Mouse (Mus musculus) cerebellum, postnatal 14 days (tissue): ENCODE data around the gene Steap2.

Source experiments
- DNase-seq, 2 experiments: peaks; one replicate each; pipeline ENCODE4 v3.0.0; 2021; ENCODE audit warnings: mixed read lengths in 2 of 2

Steap2 gene

DNA sequence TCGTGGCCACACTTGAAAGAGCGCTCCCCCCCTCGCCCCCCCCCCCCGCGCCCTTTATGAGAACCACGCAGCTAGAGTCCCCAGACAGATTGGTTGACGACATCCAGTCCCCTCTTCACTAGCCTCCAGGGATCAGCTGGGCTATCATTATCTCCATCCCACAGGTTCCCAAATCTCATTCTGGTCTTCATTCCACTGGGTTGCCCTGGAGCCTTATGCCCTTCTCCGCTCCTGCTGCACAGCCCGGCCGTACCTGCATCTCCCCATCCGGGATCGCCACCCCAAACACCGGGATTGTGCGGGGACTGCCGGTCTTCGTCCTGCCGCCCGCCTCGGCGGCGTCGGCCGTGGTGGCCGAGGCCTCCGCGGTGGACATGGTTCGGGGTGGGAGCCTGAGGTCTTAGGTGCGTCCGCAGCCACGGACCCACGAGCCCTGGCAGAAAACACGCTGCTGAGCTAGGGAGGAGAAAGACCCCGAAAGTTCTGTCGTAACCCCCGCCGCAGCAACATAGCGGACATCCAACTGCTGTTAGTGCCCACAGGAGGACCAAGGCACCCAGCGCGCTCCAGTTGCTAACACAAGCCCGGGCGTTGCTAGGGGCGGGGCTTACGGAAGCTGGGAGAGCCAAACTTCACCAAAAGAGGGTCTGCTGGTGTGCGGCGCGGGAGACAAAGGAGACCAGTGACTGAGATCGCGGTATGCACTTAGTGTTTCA lies 30.6 kb downstream of the Steap2 start, which contains the start of gene Cfap69:
TSS of gene Cfap69 (minus strand) at position 585 of the 716 bp plus-strand sequence.
- peak; percentile 90 to 91 for DNase-seq

GRCm38 (mm10) chr5:5663057-5663456 lies 31.3 kb downstream of the Steap2 start:
- no peak for DNase-seq

- DNase-seq = no peak
Observed at GRCm38 (mm10) chr5:5658680-5659079, 35.7 kb downstream of the Steap2 start.

DNA sequence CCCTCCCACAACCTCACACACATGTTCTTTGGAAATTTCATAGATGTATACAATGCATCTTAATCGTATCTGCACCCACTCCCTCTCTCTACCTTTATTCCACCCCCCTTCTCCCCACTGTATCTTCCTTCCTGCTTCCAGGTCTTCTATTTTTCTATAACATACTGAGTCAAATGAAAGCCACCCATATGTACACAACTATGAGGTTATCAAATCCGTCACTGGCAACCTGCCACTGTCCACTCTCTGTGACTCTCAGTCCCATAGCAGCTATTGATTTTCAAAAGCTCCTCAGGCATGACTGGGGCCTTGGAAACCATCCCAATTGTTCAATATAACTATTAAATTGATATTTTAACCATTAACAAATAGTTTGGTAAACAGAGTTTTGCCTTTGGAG lies 36.4 kb downstream of the Steap2 start:
- no peak for DNase-seq

- DNase-seq = no peak
Observed at GRCm38 (mm10) chr5:5648817-5649569, 45.4 kb downstream of the Steap2 start.

DNA sequence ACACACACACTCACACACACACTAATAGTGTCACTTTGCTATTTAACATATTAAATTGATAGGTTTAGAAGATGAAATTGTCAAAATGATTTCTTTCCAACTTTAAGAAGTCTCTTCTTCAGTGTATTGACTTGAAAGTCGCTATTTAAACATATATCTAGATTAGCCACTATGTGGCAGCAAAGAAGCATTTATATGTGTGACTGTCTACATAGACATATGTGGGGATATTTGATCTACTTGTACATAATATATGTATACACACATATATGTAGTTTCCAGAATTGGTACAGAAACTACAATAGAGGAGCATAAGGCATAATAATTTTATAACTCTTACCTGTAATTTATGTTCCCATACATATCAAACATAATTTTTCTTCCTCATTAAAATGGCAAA lies 48.2 kb downstream of the Steap2 start:
- no peak for DNase-seq

DNA sequence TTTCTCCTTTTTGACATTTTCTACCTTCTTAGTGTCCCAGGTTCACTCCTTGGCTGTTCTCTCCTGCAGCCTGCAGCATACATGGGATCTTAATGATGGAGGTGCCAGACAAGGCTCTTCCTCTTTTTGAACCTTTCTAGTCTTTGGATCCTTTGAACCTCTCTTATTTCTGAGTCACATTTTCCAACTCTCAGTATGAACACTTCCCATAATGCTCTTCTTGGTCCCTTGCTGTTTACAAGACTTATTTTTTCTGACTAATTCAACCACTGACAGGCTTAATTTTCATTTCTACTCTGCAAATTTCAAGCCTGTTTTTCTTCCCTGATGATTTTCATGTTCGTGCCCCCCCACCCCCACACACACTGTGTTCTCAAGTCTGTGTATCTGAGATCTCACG lies 55.9 kb downstream of the Steap2 start:
- DNase-seq = no peak

DNA sequence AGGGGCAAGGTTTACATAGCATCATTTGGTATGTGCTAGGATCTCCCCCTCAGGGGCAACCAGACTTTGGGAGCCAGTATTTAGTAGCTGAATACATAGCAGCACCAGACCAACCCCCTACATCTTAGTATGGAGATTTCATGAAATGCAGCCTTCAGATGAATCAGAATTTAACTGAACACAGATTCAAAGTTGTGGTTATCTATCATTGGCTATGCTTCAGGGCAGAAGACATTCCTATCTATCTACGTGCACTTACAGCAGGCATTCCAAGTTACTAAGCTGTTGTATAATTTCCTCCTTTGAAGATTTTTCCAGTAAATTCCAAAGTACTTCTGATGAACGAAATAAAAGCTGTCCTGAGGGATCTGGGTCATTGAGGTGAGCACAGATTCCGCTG lies 68.9 kb downstream of the Steap2 start:
- no peak for DNase-seq

DNA sequence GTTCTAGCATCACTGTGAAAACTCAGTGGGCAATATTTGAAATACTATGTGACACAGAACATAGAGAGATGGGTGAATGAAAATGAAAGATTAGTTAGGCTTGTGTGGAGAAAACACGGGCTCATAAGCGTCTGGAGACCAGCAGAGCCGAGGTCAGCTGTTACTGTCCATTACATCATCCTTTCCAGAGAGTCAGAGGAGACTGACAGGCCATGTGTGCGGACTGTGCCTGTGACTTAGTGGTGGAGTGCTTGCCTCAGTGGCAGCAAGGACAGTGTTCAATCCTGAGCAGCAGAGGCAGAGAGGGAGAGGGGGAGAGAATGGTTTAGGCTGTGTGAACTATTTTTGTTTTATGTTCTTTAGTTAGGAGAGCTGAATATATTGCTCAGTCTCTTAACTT lies 76.0 kb downstream of the Steap2 start:
- DNase-seq = no peak
